Mouse (Mus musculus) neural tube, embryonic 14.5 days (tissue): ENCODE results near the gene Lrfn2. TPM values are rescaled to one million over a fixed set of nuclear protein-coding genes. Genes with fewer than 3 reads are reported as not detected.

Source experiments
- ATAC-seq: fragments of 200-750 bp; cut with Nextera tagmentation; 2 replicates; pipeline ENCODE4 v1.8.0; 2017; ENCODE audit warnings: low read depth, mild to moderate bottlenecking, moderate TSS enrichment, moderate library complexity
- H3K27ac ChIP-seq: fragments of 300-500 bp; sonication (generic); 2 replicates; pipeline ENCODE4 v1.5.1; 2014; ENCODE audit warnings: low read depth, mild to moderate bottlenecking, control low read depth, low read length, moderate library complexity, mixed read lengths
- H3K27me3 ChIP-seq: fragments of 300-500 bp; sonication (generic); 2 replicates; pipeline ENCODE4 v1.6.1; 2014; ENCODE audit warnings: low read length; ENCODE audit not compliant: control insufficient read depth, insufficient read depth
- H3K36me3 ChIP-seq: fragments of 300-500 bp; sonication (generic); 2 replicates; pipeline ENCODE4 v1.6.1; 2014; ENCODE audit warnings: low read length, mixed read lengths; ENCODE audit not compliant: control insufficient read depth, insufficient read depth
- H3K4me1 ChIP-seq: fragments of 300-500 bp; sonication (generic); 2 replicates; pipeline ENCODE4 v1.6.1; 2014; ENCODE audit warnings: low read length; ENCODE audit not compliant: control insufficient read depth, insufficient read depth
- H3K4me2 ChIP-seq: fragments of 300-500 bp; sonication (generic); 2 replicates; pipeline ENCODE4 v1.6.1; 2014; ENCODE audit warnings: mild to moderate bottlenecking, low read depth, low read length, control low read depth
- H3K4me3 ChIP-seq: fragments of 300-500 bp; sonication (generic); 2 replicates; pipeline ENCODE4 v1.5.1; 2014; ENCODE audit warnings: low read depth, low read length, control low read depth, mixed read lengths
- H3K9ac ChIP-seq: fragments of 300-500 bp; sonication (generic); replicated peaks from 2 replicates; pipeline ENCODE4 v1.6.1; 2014; ENCODE audit warnings: low read depth, mild to moderate bottlenecking, control low read depth, low read length, mixed read lengths
- H3K9me3 ChIP-seq: fragments of 300-500 bp; sonication (generic); 2 replicates; pipeline ENCODE4 v1.6.1; 2016; ENCODE audit warnings: low read length; ENCODE audit not compliant: control insufficient read depth
- WGBS: fragments of 180-500 bp; shearing (Covaris S2); extraction: QIAGEN DNeasy Blood & Tissue Kit; methylation state at CpG from one replicate; pipeline ENCODE4 v1.1.7; 2014; 5-methylcytosine and 5-hydroxymethylcytosine counted together
- polyA plus RNA-seq: library from polyadenylated mRNA; unstranded; fragments of >200 nt; fragmentation: Nextera tagmentation; extraction: Ambion mirVana; gene quantifications from 2 replicates; pipeline ENCODE4 v1.2.1, GENCODE M21; 2014

Lrfn2 gene
- polyA plus RNA-seq, 1 experiment from 2014 or later = 9.8 TPM

DNA sequence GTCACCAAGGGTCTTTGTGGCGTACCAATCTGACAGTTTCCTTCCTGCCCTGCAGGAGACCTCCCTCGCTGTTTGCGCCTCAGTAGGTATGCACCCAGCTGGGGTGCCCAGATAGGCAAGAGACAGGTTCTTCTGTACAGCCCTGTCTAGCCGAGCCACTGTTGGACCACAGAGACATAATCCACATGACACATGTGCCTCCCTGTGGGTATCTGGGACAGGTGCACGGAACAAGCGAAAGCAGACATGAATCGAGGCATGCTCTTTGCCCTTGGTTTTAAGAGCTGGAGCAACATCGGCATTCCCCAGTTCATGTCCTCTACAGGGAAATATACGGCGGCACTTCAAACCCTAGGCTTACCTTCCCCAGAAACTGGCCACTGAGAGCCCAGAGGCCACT is 1.2 kb upstream of the Lrfn2 start:
- Histone ChIP-seq H3K4me3 (no peak overlapping the region), H3K36me3 (no peaks in the 10 kb centered on the region), H3K27me3 (0 out of 2 replicates have a peak, but pooled peaks cover 2% of the 10 kb centered on the region), H3K9me3 (no peaks in the 10 kb centered on the region), H3K4me1 (no peaks in the 10 kb centered on the region), H3K9ac (no peak overlapping the region; the same call in 1 of the 2 replicates), H3K4me2 (peak overlapping the region; percentile 66), H3K27ac (no peak overlapping the region)
- 61% methylated on average over 10 of the region's 10 CpGs for WGBS
- ATAC-seq = no peak

DNA sequence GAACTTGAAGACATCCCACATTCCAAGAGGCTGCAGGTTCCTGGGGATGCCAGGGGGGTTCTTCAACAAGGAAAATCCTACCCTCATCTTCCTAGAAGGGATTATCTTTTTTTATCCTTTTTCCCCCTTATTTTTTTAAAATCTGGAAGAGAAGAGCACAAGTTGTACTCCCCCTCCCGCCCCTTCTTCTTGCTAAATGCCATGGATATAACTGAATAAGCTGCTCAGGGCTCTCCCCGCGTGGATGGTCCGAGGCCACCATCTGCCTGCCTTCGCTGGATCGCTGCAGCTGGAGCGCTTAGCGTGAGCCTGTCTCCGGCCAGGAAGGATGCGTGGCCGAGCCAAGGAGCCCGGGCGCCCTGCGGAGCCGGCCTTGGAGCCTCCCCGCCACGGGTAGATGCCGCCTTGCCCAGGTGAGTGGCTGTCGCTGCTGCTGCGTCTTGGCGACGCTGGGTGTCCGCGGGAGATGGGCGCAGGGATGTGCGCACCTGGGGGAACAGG is 277 bp downstream of the Lrfn2 start:
- Histone ChIP-seq H3K4me1 (no peaks in the 10 kb centered on the region), H3K27ac (peak overlapping the region; percentile 63), H3K27me3 (0 out of 2 replicates have a peak, but pooled peaks cover 2% of the 10 kb centered on the region), H3K9me3 (no peaks in the 10 kb centered on the region), H3K4me2 (peak overlapping the region; percentile 66), H3K9ac (peak overlapping the region; percentile 60), H3K4me3 (peak overlapping the region; percentile 51), H3K36me3 (no peaks in the 10 kb centered on the region)
- ATAC-seq = peak; percentile 33
- WGBS = under 1% methylated on average over 21 of the region's 26 CpGs

DNA sequence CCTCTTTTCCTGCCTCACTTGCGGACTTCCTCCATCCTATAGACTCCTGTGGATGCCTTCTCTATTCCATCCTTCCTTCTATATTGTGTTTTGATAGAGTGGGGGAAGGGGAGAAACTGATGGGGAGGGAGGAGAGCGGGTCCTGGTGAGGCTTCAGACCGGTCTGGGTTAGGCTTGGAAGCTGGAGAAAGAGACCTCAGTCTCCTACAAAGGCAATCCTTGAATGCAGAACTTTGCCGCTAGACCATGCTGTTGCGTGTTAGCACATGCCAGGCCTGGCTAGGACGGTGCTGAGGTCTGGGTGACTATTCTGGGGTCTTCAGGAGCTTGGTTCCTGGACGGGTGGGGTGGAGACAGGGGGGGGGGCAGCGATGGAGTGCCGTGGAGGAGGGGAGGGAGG is 737 bp downstream of the Lrfn2 start:
- peak; percentile 0; the same call in 1 of the 2 replicates for ATAC-seq
- 0 out of 2 replicates have a peak, but pooled peaks cover 2% of the 10 kb centered on the region for H3K27me3 ChIP-seq
- H3K9me3 ChIP-seq = no peaks in the 10 kb centered on the region
- WGBS = 6% methylated on average over 9 of the region's 9 CpGs
- H3K4me3 ChIP-seq = peak overlapping the region; percentile 51
- peak overlapping the region; percentile 60 for H3K9ac ChIP-seq
- H3K4me2 ChIP-seq = peak overlapping the region; percentile 66
- H3K36me3 ChIP-seq = no peaks in the 10 kb centered on the region
- H3K4me1 ChIP-seq = no peaks in the 10 kb centered on the region
- peak overlapping the region; percentile 63 for H3K27ac ChIP-seq

DNA sequence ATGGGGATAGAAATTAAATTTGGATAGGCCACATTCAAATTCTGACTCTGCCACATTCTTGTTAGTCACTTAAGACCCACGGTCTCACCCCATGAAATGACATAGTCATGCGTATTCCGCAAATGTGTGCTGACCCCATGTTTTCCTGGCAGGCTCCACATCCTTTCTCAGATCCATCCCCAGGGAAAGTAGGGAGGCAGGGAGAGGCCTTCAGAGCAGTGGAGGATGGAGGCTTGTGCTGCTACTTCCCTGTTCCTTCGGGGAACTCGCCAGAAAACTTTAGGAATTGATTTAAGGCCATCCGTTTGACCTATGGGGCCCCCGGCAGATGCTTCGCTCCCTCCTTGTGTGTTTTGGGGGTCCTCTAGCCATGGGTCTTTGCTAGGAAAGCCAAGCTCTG is 3.0 kb downstream of the Lrfn2 start:
- ATAC-seq = no peak
- WGBS = 79% methylated on average over 8 of the region's 8 CpGs
- H3K4me3 ChIP-seq = no peak overlapping the region; the same call in 1 of the 2 replicates

DNA sequence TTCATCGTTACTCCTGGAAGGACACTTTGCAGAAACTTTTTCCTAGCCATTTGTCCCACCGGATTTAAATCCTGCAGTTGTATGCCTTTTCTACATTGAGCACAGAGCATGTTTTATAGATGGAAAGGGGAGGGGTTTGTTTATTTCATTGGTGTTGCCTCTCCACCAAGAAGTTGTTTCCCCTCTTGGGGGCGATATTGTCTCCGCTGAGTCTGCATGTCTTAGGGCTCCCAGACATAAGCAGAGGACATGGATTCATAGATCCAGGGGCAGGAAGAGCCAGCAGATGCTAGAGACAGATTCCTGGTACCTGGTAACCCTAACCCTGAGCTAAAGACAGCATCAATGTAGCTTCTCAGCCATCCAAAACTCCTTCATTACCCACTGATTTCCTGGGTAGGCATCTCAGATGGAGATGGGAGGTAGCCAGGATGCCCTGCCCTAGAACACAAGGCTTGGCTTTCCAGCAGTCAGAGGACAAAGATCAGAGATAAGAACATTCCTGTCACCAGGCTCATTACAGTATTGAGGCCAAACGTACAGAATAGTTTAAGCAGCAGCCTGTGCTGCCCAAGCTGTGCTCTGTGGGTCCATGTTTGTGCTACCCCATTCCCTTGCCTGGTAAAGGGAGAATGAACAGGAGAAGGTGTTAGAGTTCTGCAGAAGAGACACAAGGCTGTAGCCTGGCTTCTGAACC is 4.4 kb downstream of the Lrfn2 start:
- Histone ChIP-seq H3K4me2 (no peak overlapping the region), H3K4me1 (no peaks in the 10 kb centered on the region), H3K9me3 (no peaks in the 10 kb centered on the region), H3K36me3 (no peaks in the 10 kb centered on the region), H3K4me3 (no peak overlapping the region), H3K9ac (no peak overlapping the region), H3K27me3 (no peaks in the 10 kb centered on the region), H3K27ac (no peak overlapping the region)
- no peak for ATAC-seq
- WGBS = 66% methylated on average over 5 of the region's 5 CpGs

More for the DNA sequence above, 3.0 kb downstream of the Lrfn2 start:
- Histone ChIP-seq H3K27me3 (no peaks in the 10 kb centered on the region), H3K9me3 (no peaks in the 10 kb centered on the region), H3K36me3 (no peaks in the 10 kb centered on the region), H3K4me2 (peak overlapping the region; percentile 66), H3K27ac (no peak overlapping the region), H3K9ac (0 out of 2 replicates have a peak overlapping the region, but pooled peaks have one; percentile 11), H3K4me1 (no peaks in the 10 kb centered on the region)

DNA sequence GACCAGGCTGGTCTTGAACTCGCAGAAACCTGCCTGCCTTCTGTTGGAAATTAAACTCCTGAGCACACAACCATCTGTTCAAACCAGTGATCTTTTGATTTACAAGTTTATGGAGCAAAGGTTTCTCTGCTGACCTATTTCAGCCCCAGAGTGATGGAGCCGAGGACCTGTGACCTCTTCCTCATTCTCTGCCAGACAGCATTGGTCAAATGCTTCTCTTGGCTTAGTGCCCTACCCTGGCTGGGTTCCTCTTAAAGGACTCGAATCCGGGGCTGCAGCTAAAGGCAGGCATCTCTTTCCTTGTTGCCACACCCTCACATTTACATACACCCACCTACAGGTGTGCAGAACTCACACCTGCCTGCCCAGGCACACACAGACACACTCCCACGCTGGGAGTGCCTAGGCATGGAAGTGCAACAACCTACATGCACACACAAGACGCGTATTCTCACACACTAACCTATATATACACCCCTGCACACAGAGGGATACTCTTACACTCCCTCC is 6.6 kb downstream of the Lrfn2 start:
- no peak overlapping the region for H3K9ac ChIP-seq
- no peak for ATAC-seq
- no peak overlapping the region for H3K4me2 ChIP-seq
- H3K36me3 ChIP-seq = no peaks in the 10 kb centered on the region
- no peaks in the 10 kb centered on the region for H3K4me1 ChIP-seq
- no peaks in the 10 kb centered on the region for H3K27me3 ChIP-seq
- H3K27ac ChIP-seq = no peak overlapping the region
- 85% methylated on average over 7 of the region's 7 CpGs for WGBS
- H3K4me3 ChIP-seq = no peak overlapping the region
- no peaks in the 10 kb centered on the region for H3K9me3 ChIP-seq

DNA sequence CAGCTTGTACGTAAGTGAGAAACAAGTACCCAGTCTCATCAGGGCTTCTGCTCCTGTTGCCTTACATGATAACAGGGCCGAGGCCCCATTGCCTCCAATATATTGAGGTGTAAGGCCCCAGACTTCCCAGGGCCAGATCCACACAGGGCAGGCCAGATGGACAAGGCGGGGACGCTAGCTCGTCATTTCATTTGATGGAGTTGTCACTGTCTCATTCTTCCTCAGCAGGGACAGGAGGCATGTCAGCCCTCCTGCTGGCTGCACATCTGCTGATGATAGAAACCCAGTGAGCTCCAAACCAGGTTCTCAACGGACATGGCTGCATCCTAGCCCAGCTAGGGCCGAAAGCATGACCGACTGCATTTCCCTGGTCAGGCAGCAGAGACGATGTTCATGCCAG is 14.1 kb downstream of the Lrfn2 start:
- no peak for ATAC-seq
- H3K36me3 ChIP-seq = no peaks in the 10 kb centered on the region
- 36% methylated on average over 9 of the region's 9 CpGs for WGBS
- H3K4me3 ChIP-seq = no peak overlapping the region
- H3K27ac ChIP-seq = no peak overlapping the region
- no peaks in the 10 kb centered on the region for H3K4me1 ChIP-seq
- H3K9ac ChIP-seq = no peak overlapping the region
- H3K9me3 ChIP-seq = no peaks in the 10 kb centered on the region
- no peak overlapping the region for H3K4me2 ChIP-seq
- no peaks in the 10 kb centered on the region for H3K27me3 ChIP-seq

DNA sequence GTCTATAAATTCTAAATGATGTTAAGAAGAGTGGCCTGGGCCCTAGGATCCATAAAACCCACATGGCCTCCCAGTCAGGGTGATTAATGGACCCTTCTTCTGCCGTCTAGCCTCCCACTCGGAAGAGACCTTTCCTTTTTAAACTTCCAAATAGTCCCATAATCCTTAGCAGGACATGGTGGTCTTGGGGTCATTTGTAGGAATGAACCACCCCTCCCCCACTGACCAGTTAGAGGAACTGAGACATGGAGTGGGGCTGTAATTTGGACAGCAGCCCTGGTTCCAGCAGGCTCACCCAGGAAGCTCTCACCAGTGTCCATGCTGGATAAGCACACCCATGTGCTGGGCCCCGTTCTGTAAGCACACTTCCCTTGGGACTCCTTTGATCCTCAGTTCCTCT is 14.6 kb downstream of the Lrfn2 start:
- Histone ChIP-seq H3K36me3 (no peaks in the 10 kb centered on the region), H3K9me3 (no peaks in the 10 kb centered on the region), H3K9ac (no peak overlapping the region), H3K4me3 (no peak overlapping the region), H3K27ac (no peak overlapping the region), H3K27me3 (no peaks in the 10 kb centered on the region), H3K4me2 (no peak overlapping the region), H3K4me1 (no peaks in the 10 kb centered on the region)
- ATAC-seq = no peak
- WGBS = 13% methylated on average over 3 of the region's 3 CpGs

DNA sequence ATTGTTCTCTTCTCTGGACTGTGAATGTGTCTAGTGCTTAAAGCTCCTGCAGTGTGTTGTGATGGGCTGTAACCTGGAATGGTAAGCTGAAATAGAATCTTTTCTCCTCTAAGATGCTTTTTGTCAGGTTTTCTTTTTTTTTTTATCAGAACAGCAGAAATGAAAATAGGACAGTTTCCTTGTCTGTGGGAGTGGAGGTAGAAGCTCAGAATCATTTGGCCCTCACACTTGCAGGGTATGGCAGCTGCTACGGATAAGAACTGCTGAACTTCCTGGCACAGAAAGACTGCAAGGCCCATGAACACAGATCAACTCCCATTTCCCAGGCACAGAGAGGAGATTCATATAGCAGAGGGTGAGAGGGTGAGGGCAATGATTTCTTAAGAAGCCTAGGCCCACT is 19.1 kb downstream of the Lrfn2 start:
- ATAC-seq = no peak

More for the DNA sequence above, 19.1 kb downstream of the Lrfn2 start:
- Histone ChIP-seq H3K4me3 (no peak overlapping the region), H3K4me1 (no peaks in the 10 kb centered on the region), H3K9me3 (no peaks in the 10 kb centered on the region), H3K36me3 (no peaks in the 10 kb centered on the region), H3K4me2 (no peak overlapping the region), H3K27ac (no peak overlapping the region), H3K9ac (no peak overlapping the region), H3K27me3 (no peaks in the 10 kb centered on the region)
- WGBS = 92% methylated on average over 1 of the region's 1 CpGs
